Mouse (Mus musculus) stomach, postnatal 0 days (tissue): Measurements from ENCODE around the gene Fzd10. TPM values are rescaled to one million over a fixed set of nuclear protein-coding genes. Genes with fewer than 3 reads are reported as not detected.

Experiments used
- ATAC-seq: fragments of 200-750 bp; cut with Nextera tagmentation; 2 replicates; pipeline ENCODE4 v1.8.0; 2017; ENCODE audit not compliant: low FRiP score, low TSS enrichment
- DNase-seq: peaks from one replicate; pipeline ENCODE4 v3.0.0-alpha.2; 2016; ENCODE audit warnings: low spot score
- H3K27ac ChIP-seq: fragments of 300-500 bp; sonication (generic); replicated peaks from 2 replicates; pipeline ENCODE4 v1.5.1; 2014; ENCODE audit warnings: mild to moderate bottlenecking, control low read depth
- H3K27me3 ChIP-seq: fragments of 300-500 bp; sonication (generic); 2 replicates; pipeline ENCODE4 v1.6.1; 2014; ENCODE audit warnings: low read length; ENCODE audit not compliant: control insufficient read depth, insufficient read depth
- H3K36me3 ChIP-seq: fragments of 300-500 bp; sonication (generic); 2 replicates; pipeline ENCODE4 v1.6.1; 2014; ENCODE audit warnings: low read length, mixed read lengths; ENCODE audit not compliant: control insufficient read depth, insufficient read depth
- H3K4me1 ChIP-seq: fragments of 300-500 bp; sonication (generic); replicated peaks from 2 replicates; pipeline ENCODE4 v1.6.1; 2014; ENCODE audit warnings: antibody characterized with exemption; ENCODE audit not compliant: control insufficient read depth, insufficient read depth
- H3K4me2 ChIP-seq: fragments of 300-500 bp; sonication (generic); replicated peaks from 2 replicates; pipeline ENCODE4 v1.6.1; 2014; ENCODE audit warnings: low read depth, mild to moderate bottlenecking, control low read depth, moderate library complexity
- H3K4me3 ChIP-seq: fragments of 300-500 bp; sonication (generic); 2 replicates; pipeline ENCODE4 v1.5.1; 2014; ENCODE audit warnings: low read depth, low read length, control low read depth
- H3K9ac ChIP-seq: fragments of 300-500 bp; sonication (generic); 2 replicates; pipeline ENCODE4 v1.6.1; 2014; ENCODE audit warnings: mild to moderate bottlenecking, low read length, control low read depth, mixed read lengths
- H3K9me3 ChIP-seq: fragments of 300-500 bp; sonication (generic); 2 replicates; pipeline ENCODE4 v1.6.1; 2016; ENCODE audit warnings: low read length; ENCODE audit not compliant: control insufficient read depth
- CTCF ChIP-seq: IDR thresholded peaks from 2 replicates; pipeline ENCODE4 v1.5.1; 2016; ENCODE audit warnings: antibody characterized with exemption, low read depth, mild to moderate bottlenecking, moderate library complexity
- EP300 ChIP-seq: optimal IDR thresholded peaks from 2 replicates; pipeline ENCODE3; 2016; ENCODE audit warnings: antibody characterized with exemption
- WGBS: fragments of 180-500 bp; shearing (Covaris S2); extraction: QIAGEN DNeasy Blood & Tissue Kit; methylation state at CpG from one replicate; pipeline ENCODE4 v1.1.7; 2014; 5-methylcytosine and 5-hydroxymethylcytosine counted together
- polyA plus RNA-seq: library from polyadenylated mRNA; unstranded; fragments of >200 nt; fragmentation: Nextera tagmentation; extraction: Ambion mirVana; gene quantifications from 2 replicates; pipeline ENCODE4 v1.2.1, GENCODE M21; 2015

Fzd10 gene
- polyA plus RNA-seq, 1 experiment from 2014 or later: 2.9 TPM

GRCm38 (mm10) chr5:128606596-128606995, 6.0 kb downstream of the Fzd10 start:
- H3K4me2 ChIP-seq: no peak overlapping the region
- no peak overlapping the region for H3K4me3 ChIP-seq
- TF ChIP-seq EP300: no peak
- TF ChIP-seq CTCF: no peak
- no peak overlapping the region for H3K9ac ChIP-seq
- ATAC-seq: no peak
- peaks cover 3% of the 10 kb centered on the region; the same call in 1 of the 2 replicates for H3K27me3 ChIP-seq
- 12% methylated on average over 14 of the region's 14 CpGs for WGBS
- no peaks in the 10 kb centered on the region for H3K9me3 ChIP-seq
- DNase-seq: no peak
- H3K4me1 ChIP-seq: no peaks in the 10 kb centered on the region
- H3K27ac ChIP-seq: no peak overlapping the region
- no peaks in the 10 kb centered on the region for H3K36me3 ChIP-seq

GRCm38 (mm10) chr5:128609091-128609490, 8.4 kb downstream of the Fzd10 start:
- H3K27me3 ChIP-seq: no peaks in the 10 kb centered on the region
- 60% methylated on average over 7 of the region's 7 CpGs for WGBS

DNA sequence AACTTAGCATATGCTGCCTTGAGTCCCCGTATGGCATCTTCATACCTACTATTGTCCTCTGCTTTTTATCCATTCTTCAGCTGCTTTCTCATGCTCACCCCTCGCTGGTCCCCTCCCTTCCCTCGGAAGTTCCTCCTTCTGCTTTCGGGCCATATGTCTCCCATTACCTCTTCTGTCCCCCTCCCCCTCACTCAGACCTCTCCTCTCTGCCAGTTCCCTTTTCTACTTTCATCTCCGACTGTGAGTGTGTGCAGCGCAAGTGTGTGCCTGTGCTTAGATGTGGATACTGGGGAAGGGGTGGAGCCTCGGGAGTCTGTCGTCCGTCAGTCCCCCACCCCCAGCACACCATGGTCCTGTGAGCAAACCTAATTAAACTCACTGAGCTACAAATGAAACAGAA, 17.0 kb downstream of the Fzd10 start:
- Histone ChIP-seq H3K4me2 (no peak overlapping the region), H3K27me3 (no peaks in the 10 kb centered on the region), H3K9me3 (no peaks in the 10 kb centered on the region), H3K4me1 (no peaks in the 10 kb centered on the region), H3K9ac (no peak overlapping the region), H3K27ac (no peak overlapping the region), H3K4me3 (no peak overlapping the region), H3K36me3 (no peaks in the 10 kb centered on the region)
- no peak for DNase-seq
- 11% methylated on average over 9 of the region's 9 CpGs for WGBS
- no peak for ATAC-seq
- no peak for TF ChIP-seq EP300
- TF ChIP-seq CTCF: no peak

More at GRCm38 (mm10) chr5:128609091-128609490, 8.4 kb downstream of the Fzd10 start:
- no peaks in the 10 kb centered on the region for H3K36me3 ChIP-seq
- TF ChIP-seq EP300 (no peak), CTCF (no peak)
- no peaks in the 10 kb centered on the region for H3K4me1 ChIP-seq
- no peak overlapping the region for H3K9ac ChIP-seq
- H3K27ac ChIP-seq: no peak overlapping the region
- no peak overlapping the region for H3K4me3 ChIP-seq
- no peak overlapping the region for H3K4me2 ChIP-seq
- DNase-seq: no peak
- no peaks in the 10 kb centered on the region for H3K9me3 ChIP-seq
- no peak for ATAC-seq

GRCm38 (mm10) chr5:128619987-128620386, 19.3 kb downstream of the Fzd10 start:
- H3K36me3 ChIP-seq: no peaks in the 10 kb centered on the region
- peak overlapping the region; percentile 49; the same call in 1 of the 2 replicates for H3K27ac ChIP-seq
- ATAC-seq: no peak
- 26% methylated on average over 8 of the region's 8 CpGs for WGBS
- DNase-seq: no peak
- TF ChIP-seq CTCF: no peak
- TF ChIP-seq EP300: no peak
- no peaks in the 10 kb centered on the region for H3K4me1 ChIP-seq
- H3K9me3 ChIP-seq: no peaks in the 10 kb centered on the region
- H3K9ac ChIP-seq: no peak overlapping the region
- H3K27me3 ChIP-seq: no peaks in the 10 kb centered on the region
- H3K4me2 ChIP-seq: no peak overlapping the region
- no peak overlapping the region for H3K4me3 ChIP-seq

DNA sequence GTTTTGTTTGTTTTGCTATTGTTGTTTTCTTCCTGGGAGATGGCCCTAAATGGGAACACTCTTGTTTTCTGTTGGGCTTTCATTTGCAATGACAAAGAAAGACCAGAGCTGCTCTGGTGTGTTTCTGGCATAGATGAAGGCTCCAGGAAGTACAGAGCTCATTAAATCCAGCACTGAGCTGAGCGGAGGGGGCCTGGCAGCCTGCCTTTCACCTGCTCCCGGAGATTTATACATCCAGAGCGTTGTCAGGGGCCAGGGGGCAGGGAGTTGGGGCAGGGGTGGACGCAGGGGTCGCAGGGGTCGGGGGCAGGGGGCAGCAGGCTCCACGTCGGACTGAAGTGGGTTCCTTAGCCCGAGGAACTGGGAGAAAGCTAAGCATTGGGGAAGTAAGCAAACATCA, 19.8 kb downstream of the Fzd10 start:
- Histone ChIP-seq H3K27ac (peak overlapping the region; percentile 63), H3K9me3 (no peaks in the 10 kb centered on the region), H3K9ac (no peak overlapping the region), H3K36me3 (no peaks in the 10 kb centered on the region), H3K4me3 (no peak overlapping the region), H3K4me2 (no peak overlapping the region), H3K4me1 (no peaks in the 10 kb centered on the region), H3K27me3 (no peaks in the 10 kb centered on the region)
- TF ChIP-seq CTCF (no peak), EP300 (no peak)
- no peak for ATAC-seq
- WGBS: 11% methylated on average over 7 of the region's 9 CpGs
- no peak for DNase-seq

- Histone ChIP-seq H3K36me3 (no peaks in the 10 kb centered on the region), H3K4me2 (no peak overlapping the region), H3K27ac (no peak overlapping the region), H3K27me3 (no peaks in the 10 kb centered on the region), H3K4me1 (no peaks in the 10 kb centered on the region), H3K4me3 (no peak overlapping the region), H3K9ac (no peak overlapping the region), H3K9me3 (no peaks in the 10 kb centered on the region)
- 46% methylated on average over 5 of the region's 5 CpGs for WGBS
- DNase-seq (no peak), ATAC-seq (no peak)
- TF ChIP-seq EP300 (no peak), CTCF (no peak)
Measured at GRCm38 (mm10) chr5:128627763-128628162, 27.1 kb downstream of the Fzd10 start.
